Mouse (Mus musculus) small intestine, adult 2 months (tissue): Measurements from ENCODE around the gene Lhfpl2. TPM values are rescaled to one million over a fixed set of nuclear protein-coding genes. Genes with fewer than 3 reads are reported as not detected.

Experiments
- H3K27ac ChIP-seq: fragments of 200-500 bp; 2 replicates; pipeline ENCODE4 v1.5.1; 2012; ENCODE audit warnings: low read depth, low read length, control low read depth, inconsistent platforms; ENCODE audit not compliant: insufficient read depth
- H3K27me3 ChIP-seq: fragments of 200-500 bp; 2 replicates; pipeline ENCODE4 v1.6.1; 2012; ENCODE audit warnings: mild to moderate bottlenecking, moderate library complexity, low read length, inconsistent platforms; ENCODE audit not compliant: control insufficient read depth, insufficient read depth
- H3K36me3 ChIP-seq: fragments of 200-500 bp; 2 replicates; pipeline ENCODE4 v1.6.1; 2012; ENCODE audit warnings: mild to moderate bottlenecking, low read length, control low read depth, inconsistent platforms; ENCODE audit not compliant: control insufficient read depth, insufficient read depth
- H3K4me1 ChIP-seq: fragments of 200-500 bp; 2 replicates; pipeline ENCODE4 v1.6.1; 2012; ENCODE audit warnings: low read length, inconsistent platforms, mixed read lengths; ENCODE audit not compliant: control insufficient read depth, insufficient read depth, insufficient read length
- H3K4me3 ChIP-seq: fragments of 200-500 bp; 2 replicates; pipeline ENCODE4 v1.5.1; 2012; ENCODE audit warnings: low read depth, mild to moderate bottlenecking, control low read depth, inconsistent platforms, low read length, moderate library complexity
- CTCF ChIP-seq: fragments of 200-500 bp; IDR thresholded peaks from 2 replicates; pipeline ENCODE4 v1.5.1; 2012; ENCODE audit warnings: low read depth, mild to moderate bottlenecking, control low read depth, inconsistent platforms, low read length, moderate library complexity, mixed read lengths; ENCODE audit not compliant: insufficient replicate concordance, insufficient read length; ENCODE audit errors: extremely low read depth
- POLR2A ChIP-seq: fragments of 200-500 bp; IDR thresholded peaks from 2 replicates; pipeline ENCODE4 v1.6.1; 2012; ENCODE audit warnings: low read depth, mild to moderate bottlenecking, control low read depth, inconsistent platforms, low read length, moderate library complexity
- WGBS: fragments of 180-500 bp; shearing (Covaris S2); methylation state at CpG from one replicate; pipeline ENCODE4 v1.1.7; 2018; 5-methylcytosine and 5-hydroxymethylcytosine counted together
- polyA plus RNA-seq: library from polyadenylated mRNA; depleted of rRNA; stranded (reverse); fragments of >200 nt; gene quantifications from 2 replicates; pipeline ENCODE4 v1.2.3, GENCODE M21; 2012; rRNA removed

Gene Lhfpl2
- polyA plus RNA-seq, 1 experiment = 71.0 TPM

- no peak overlapping the region for H3K4me3 ChIP-seq
- peaks cover 2% of the 10 kb centered on the region; the same call in 1 of the 2 replicates for H3K36me3 ChIP-seq
- H3K4me1 ChIP-seq = no peaks in the 10 kb centered on the region
- H3K27ac ChIP-seq = no peak overlapping the region
- TF ChIP-seq CTCF (no peak), POLR2A (no peak)
- 92% methylated on average over 6 of the region's 6 CpGs for WGBS
- no peaks in the 10 kb centered on the region for H3K27me3 ChIP-seq
Observed at GRCm38 (mm10) chr13:94240111-94240510, 182.5 kb downstream of the Lhfpl2 start.

- Histone ChIP-seq H3K4me3 (no peak overlapping the region), H3K36me3 (peaks cover 2% of the 10 kb centered on the region; the same call in 1 of the 2 replicates), H3K4me1 (no peaks in the 10 kb centered on the region), H3K27ac (no peak overlapping the region), H3K27me3 (no peaks in the 10 kb centered on the region)
- 62% methylated on average over 5 of the region's 5 CpGs for WGBS
- no peak for TF ChIP-seq CTCF
- TF ChIP-seq POLR2A = no peak
Observed at GRCm38 (mm10) chr13:94240873-94241272, 183.3 kb downstream of the Lhfpl2 start.

GRCm38 (mm10) chr13:94241892-94242524 is 184.4 kb downstream of the Lhfpl2 start:
- H3K4me1 ChIP-seq = no peaks in the 10 kb centered on the region
- WGBS = 82% methylated on average over 4 of the region's 4 CpGs
- TF ChIP-seq POLR2A (no peak), CTCF (no peak)
- no peaks in the 10 kb centered on the region for H3K27me3 ChIP-seq
- no peak overlapping the region for H3K27ac ChIP-seq
- peaks cover 2% of the 10 kb centered on the region; the same call in 1 of the 2 replicates for H3K36me3 ChIP-seq
- H3K4me3 ChIP-seq = no peak overlapping the region

- H3K27me3 ChIP-seq = no peaks in the 10 kb centered on the region
- WGBS = 89% methylated on average over 2 of the region's 2 CpGs
- H3K36me3 ChIP-seq = peaks cover 3% of the 10 kb centered on the region; the same call in 1 of the 2 replicates
- TF ChIP-seq POLR2A (no peak), CTCF (no peak)
- no peak overlapping the region for H3K4me3 ChIP-seq
- no peaks in the 10 kb centered on the region for H3K4me1 ChIP-seq
- no peak overlapping the region for H3K27ac ChIP-seq
Observed at GRCm38 (mm10) chr13:94242897-94243296, 185.3 kb downstream of the Lhfpl2 start.

Other genes with a start within 250 kb of the Lhfpl2 start
- gene Scamp1, start 228.1 kb downstream of the Lhfpl2 start, polyA plus RNA-seq = 5.7 and 7.9 TPM in 2 replicates